Mouse (Mus musculus): ENCODE data around the gene Usp6nl.

The Usp6nl gene

DNA sequence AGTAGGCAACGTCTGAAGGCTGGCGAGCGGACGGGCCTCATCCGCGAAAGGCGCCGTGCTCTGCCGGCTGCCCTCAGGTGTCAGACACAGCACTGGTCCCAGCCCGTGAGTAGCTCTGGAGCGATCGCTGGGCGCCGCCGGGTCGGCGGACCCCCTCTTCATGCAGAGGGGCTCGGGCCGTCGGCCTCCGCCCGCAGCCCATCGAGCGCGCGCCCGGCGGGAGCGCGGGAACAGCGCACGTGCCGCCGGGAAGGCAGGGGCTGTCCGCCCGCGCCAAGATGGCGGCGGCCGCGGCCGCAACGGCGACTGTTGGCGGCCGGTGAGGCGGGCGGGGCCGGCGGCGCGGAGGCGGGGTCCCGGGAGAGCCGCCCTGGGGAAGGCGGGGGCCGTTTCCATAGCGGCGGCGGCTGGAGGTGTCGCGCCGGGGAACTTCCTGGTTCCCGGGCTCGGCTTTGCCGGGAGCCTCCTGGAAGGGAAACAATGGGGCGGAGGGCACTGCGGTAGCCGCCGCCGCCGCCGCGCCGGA is at the start of gene Usp6nl:
Gene Usp6nl (plus strand): TSS at position 292 of the 526 bp plus-strand sequence.
- peak; percentile 89 to 91 for DNase-seq

DNA sequence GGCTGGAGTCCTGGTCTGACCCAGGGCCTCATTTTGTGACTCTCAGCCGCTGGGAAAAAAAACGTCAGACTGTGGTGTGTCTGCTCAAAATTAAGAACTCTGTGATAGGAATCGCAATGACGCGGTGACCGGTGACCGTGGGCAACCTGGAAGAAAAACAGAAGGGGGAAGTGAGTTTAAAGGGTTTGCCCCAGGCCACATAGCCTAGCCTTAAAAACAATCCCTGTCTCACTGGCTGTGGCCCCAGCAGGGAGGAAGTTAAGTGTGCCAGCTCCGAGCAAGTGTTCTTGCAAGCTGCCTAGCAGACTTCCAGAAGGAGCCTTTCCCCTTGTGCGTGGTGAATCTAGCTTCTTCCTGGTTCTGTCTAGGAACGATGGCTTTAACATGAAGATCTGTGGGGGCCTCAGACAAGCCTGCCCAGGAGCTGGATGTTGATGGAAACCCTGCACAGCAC is 49.0 kb upstream of the Usp6nl start:
- DNase-seq = peak; percentile 37 to 40

DNA sequence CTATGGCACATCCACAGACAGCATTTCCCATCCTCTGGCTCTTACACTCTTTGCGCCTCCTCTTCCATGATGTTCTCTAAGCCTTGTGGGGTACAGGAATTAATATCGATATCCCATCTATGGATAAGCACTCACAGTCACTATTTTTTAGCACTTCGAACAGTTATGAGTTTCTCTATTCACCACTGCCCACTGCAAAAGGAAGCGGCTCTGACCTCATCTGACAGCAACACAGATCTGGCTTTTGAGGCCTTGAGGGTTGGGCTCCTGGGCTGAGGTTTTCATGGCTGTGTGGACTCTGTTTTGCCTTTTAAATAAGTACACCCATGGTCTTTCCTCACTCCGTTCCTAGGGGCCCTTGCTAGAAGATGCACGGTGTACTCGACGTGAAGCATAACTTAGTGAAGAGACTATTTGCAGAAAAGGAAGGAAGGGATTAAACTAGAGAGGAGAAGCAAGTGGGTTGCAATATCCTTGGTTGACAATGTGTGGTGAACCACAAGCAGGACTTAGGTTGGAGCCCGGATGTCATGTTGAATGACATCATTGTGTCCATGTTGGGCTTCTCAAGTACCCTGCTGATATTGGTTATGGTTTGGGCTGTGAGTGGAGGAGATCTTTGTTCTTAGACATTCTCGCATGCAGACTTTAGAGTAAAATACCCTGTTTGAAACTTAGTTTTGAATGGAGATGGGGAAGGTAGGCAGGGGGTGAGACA is 43.5 kb upstream of the Usp6nl start:
- no peak for DNase-seq

GRCm38 (mm10) chr2:6279614-6280301 is 42.7 kb upstream of the Usp6nl start:
- DNase-seq = no peak

GRCm38 (mm10) chr2:6283569-6283968 is 38.9 kb upstream of the Usp6nl start:
- DNase-seq = no peak

DNA sequence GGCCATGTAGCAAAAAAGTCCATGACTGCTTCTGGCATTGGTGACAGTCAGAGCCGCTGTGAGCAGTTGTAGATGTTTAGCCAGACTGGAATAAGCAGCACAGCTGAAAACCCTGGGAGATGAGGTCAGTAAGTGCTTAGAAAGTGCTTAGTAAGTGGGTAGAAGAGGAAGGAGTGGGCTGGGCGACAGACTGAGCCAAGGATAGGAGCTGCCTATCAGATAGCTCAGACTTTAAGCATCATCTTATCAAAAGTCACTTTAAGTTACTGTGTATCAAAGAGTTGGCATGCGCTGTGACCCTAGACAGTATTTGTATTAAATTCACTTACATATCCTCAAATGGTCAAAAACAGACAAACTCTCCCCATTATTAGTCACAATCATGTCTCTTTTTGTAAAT is 37.7 kb upstream of the Usp6nl start:
- no peak for DNase-seq

GRCm38 (mm10) chr2:6285794-6286193 is 36.7 kb upstream of the Usp6nl start:
- no peak for DNase-seq

- DNase-seq = peak; percentile 45 to 54
These were observed 28.5 kb upstream of the Usp6nl start for GRCm38 (mm10) chr2:6293825-6294444.

DNA sequence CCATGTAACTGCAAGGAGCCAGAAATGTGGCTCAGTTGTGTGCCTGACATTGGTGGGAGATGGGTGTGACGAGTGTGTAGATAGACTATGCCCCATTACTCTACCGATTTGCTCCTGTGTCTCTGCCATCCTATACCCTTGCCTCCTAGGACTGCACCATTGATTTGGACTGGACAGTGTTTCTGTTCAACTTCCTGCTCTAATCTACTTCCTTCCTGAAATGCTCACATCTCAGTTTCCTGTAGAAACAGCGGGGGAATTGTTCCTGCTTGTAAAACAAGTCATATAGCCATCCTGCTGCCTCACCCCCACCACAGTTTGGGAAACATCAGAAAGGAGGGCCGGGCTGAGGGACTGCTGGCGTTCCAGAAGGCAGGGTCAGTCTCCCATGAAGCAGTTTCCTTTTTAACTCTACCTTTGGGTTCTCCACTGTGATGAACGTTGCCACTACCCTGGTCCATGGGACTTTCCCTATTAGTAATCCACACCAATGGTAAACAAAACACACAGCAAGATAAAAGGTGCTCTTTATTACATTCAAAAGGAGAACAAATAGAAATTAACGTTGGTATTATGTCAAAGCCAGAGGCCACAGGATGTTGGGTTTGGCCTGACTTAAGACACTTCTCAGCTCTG is 27.4 kb upstream of the Usp6nl start:
- no peak for DNase-seq

GRCm38 (mm10) chr2:6304768-6305167 is 17.7 kb upstream of the Usp6nl start:
- DNase-seq = no peak

- no peak for DNase-seq
These were observed 15.6 kb upstream of the Usp6nl start for GRCm38 (mm10) chr2:6306861-6307260.

GRCm38 (mm10) chr2:6309373-6309821 is 13.1 kb upstream of the Usp6nl start:
- DNase-seq = no peak

- DNase-seq = no peak
These were observed 9.7 kb upstream of the Usp6nl start for GRCm38 (mm10) chr2:6312764-6313163.

- DNase-seq = no peak
These were observed 8.7 kb upstream of the Usp6nl start for GRCm38 (mm10) chr2:6313733-6314132.

DNA sequence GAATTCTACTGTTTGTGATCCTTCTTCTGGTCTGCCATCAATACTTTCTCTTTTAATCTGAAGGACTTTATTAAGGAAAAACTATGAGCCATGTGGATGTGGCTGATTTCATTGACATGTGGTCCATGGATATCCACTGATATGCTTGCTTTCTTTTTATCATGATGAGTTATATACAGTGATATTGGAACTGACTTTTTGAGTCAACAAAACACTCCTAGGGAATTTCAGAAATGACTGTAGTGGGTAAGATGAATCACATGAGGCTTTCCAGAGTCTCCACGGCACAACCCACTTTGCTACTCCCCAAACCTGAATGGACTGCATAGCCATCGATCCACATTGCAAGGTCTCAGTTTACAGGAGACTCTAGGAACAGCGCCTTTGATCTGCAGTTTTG is 2.3 kb upstream of the Usp6nl start:
- no peak for DNase-seq

GRCm38 (mm10) chr2:6321769-6322375 is 595 bp upstream of the Usp6nl start:
- peak in 1 of 2 experiments; percentile 14 for DNase-seq

DNA sequence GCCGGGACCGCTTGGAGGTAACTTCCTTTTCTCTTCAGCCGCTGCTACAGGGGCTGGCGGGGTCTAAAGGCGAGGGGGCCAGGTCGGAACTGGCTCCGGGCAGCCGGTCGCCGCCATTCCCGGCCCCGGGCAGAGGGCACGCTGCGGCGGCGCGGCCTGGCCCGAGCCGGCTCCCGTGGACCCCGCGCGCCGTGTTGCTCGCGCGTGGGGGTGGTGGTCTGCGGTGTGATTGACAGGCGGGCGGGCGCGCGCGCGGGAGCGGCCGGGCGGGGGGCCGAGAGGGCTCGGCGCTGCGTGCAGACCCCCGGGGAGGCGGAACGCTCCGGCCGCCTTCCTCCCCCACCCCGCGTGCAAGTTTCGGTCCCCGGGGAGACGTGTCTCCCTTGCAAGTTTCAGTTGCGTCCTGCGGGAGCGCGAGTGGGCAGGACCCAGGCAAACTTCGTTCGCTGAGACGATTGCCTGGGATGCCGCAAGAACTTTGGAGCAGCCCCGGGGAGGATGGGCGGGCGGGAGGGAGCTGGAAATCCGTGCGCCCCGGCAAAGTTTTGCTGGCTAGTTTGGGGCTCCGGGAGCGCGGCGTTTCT is 563 bp downstream of the Usp6nl start:
- peak in 1 of 2 experiments; percentile 72 for DNase-seq

DNA sequence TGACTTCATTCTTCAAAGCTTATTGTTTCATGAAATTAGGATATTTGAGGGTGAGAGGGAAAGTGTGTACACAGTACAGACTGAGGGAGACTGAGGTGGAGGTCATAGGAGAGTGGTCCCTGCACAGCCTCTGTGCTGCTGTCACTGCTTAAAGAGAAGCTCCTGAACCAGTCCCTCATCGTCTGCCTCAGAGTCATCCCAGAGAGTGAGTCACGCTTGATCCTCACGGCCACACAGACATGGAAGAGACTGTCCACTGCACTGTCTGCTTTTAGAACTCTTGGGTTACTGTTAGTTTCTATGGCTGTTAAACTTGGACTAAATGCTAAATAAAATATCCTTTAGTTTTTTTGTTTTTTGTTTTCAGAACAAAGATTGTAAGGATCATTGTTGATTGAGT is 3.2 kb downstream of the Usp6nl start:
- DNase-seq = no peak

- no peak for DNase-seq
These were observed 6.5 kb downstream of the Usp6nl start for GRCm38 (mm10) chr2:6328927-6329326.

- no peak for DNase-seq
These were observed 8.3 kb downstream of the Usp6nl start for GRCm38 (mm10) chr2:6330756-6331155.

DNA sequence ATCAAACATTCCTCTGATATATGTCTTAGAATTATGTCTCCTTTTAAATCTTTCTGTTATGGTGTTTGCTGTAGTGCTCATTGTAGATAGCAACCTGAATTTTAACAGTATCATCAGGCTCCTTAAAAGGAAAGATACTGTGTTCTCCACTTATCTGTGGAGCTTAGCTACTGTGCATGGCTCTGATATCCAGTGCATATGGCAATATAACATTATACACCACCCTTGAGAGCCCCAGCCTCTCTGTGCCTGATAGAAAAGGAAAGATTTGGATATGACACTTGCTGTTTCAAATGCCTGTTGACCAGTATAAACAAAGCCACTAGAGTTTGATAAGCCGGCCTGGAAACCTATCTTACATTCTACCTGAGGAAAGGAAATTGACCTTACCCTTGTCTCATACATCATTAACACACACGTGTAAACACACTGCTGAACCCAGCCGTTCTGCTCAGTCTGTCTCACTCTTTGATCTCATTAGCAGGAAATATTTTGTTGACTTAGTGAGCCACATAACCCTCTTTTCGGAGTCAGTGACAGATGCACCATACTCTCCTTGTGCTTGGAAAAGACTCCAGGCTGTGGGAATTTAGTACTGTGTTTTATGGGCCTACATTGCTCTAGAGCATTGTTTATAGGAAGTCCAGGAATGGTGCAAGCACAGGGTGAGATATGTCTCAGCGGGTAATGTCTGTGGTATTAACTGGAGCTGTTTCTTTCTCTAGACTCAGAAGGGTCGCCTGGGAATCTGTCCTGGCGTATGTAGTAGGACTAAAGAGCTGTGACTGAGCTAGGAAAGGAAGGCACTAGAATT is 9.1 kb downstream of the Usp6nl start:
- DNase-seq = no peak

Data from cerebellum, postnatal 25 days (tissue).